Mouse (Mus musculus): ENCODE data around the gene Lmntd2. TPM values are rescaled to one million over a fixed set of nuclear protein-coding genes. Genes with fewer than 3 reads are reported as not detected.

Gene Lmntd2
- polyA plus RNA-seq, 1 experiment from 2014 or later = 1.7 TPM

- peaks cover 12% of the 10 kb centered on the region; the same call in 1 of the 2 replicates for H3K36me3 ChIP-seq
- H3K9ac ChIP-seq = no peak overlapping the region
- H3K4me1 ChIP-seq = peaks cover 44% of the 10 kb centered on the region
- H3K27ac ChIP-seq = peak overlapping the region; percentile 90
- ATAC-seq (ENCODE audit: insufficient number of reproducible peaks, low FRiP score, low TSS enrichment, low read depth) = no peak
- H3K4me3 ChIP-seq = no peak overlapping the region
- peak overlapping the region; percentile 82; the same call in 1 of the 2 replicates for H3K4me2 ChIP-seq
- no peaks in the 10 kb centered on the region for H3K9me3 ChIP-seq
- 77% methylated on average over 4 of the region's 4 CpGs for WGBS
- no peaks in the 10 kb centered on the region for H3K27me3 ChIP-seq
These were observed 8.9 kb upstream of the Lmntd2 start for GRCm38 (mm10) chr7:141222696-141223215.

GRCm38 (mm10) chr7:141222126-141222467, 8.2 kb upstream of the Lmntd2 start:
- no peaks in the 10 kb centered on the region for H3K27me3 ChIP-seq
- no peak for ATAC-seq (ENCODE audit: insufficient number of reproducible peaks, low FRiP score, low TSS enrichment, low read depth)
- peak overlapping the region; percentile 67 for H3K4me3 ChIP-seq
- WGBS = 4% methylated on average over 8 of the region's 8 CpGs
- H3K36me3 ChIP-seq = peaks cover 12% of the 10 kb centered on the region; the same call in 1 of the 2 replicates
- H3K4me1 ChIP-seq = peaks cover 48% of the 10 kb centered on the region
- 0 out of 2 replicates have a peak overlapping the region, but pooled peaks have one; percentile 20 for H3K9ac ChIP-seq
- H3K27ac ChIP-seq = peak overlapping the region; percentile 90
- H3K9me3 ChIP-seq = no peaks in the 10 kb centered on the region
- peak overlapping the region; percentile 82 for H3K4me2 ChIP-seq

GRCm38 (mm10) chr7:141221249-141222125, 7.6 kb upstream of the Lmntd2 start:
- 3% methylated on average over 44 of the region's 44 CpGs for WGBS
- Histone ChIP-seq H3K4me1 (peaks cover 55% of the 10 kb centered on the region), H3K4me2 (peak overlapping the region; percentile 82), H3K27me3 (no peaks in the 10 kb centered on the region), H3K4me3 (peak overlapping the region; percentile 67), H3K27ac (peak overlapping the region; percentile 90), H3K36me3 (peaks cover 12% of the 10 kb centered on the region; the same call in 1 of the 2 replicates), H3K9ac (peak overlapping the region; percentile 74), H3K9me3 (no peaks in the 10 kb centered on the region)
- ATAC-seq (ENCODE audit: insufficient number of reproducible peaks, low FRiP score, low TSS enrichment, low read depth) = peak; percentile 97

- 66% methylated on average over 1 of the region's 1 CpGs for WGBS
- Histone ChIP-seq H3K36me3 (peaks cover 12% of the 10 kb centered on the region; the same call in 1 of the 2 replicates), H3K9ac (no peak overlapping the region), H3K27ac (0 out of 2 replicates have a peak overlapping the region, but pooled peaks have one; percentile 88), H3K4me2 (peak overlapping the region; percentile 82), H3K9me3 (no peaks in the 10 kb centered on the region), H3K27me3 (no peaks in the 10 kb centered on the region), H3K4me3 (peak overlapping the region; percentile 67), H3K4me1 (peaks cover 64% of the 10 kb centered on the region)
- ATAC-seq (ENCODE audit: insufficient number of reproducible peaks, low FRiP score, low TSS enrichment, low read depth) = no peak
These were observed 6.5 kb upstream of the Lmntd2 start for GRCm38 (mm10) chr7:141220377-141220776.

GRCm38 (mm10) chr7:141219558-141220099, 5.7 kb upstream of the Lmntd2 start:
- Histone ChIP-seq H3K27ac (peak overlapping the region; percentile 54; the same call in 1 of the 2 replicates), H3K4me1 (peaks cover 71% of the 10 kb centered on the region)
- 92% methylated on average over 1 of the region's 1 CpGs for WGBS

GRCm38 (mm10) chr7:141218557-141219133, 4.8 kb upstream of the Lmntd2 start:
- peaks cover 71% of the 10 kb centered on the region for H3K4me1 ChIP-seq
- 71% methylated on average over 5 of the region's 5 CpGs for WGBS

More at GRCm38 (mm10) chr7:141219558-141220099, 5.7 kb upstream of the Lmntd2 start:
- Histone ChIP-seq H3K4me3 (no peak overlapping the region), H3K36me3 (peaks cover 12% of the 10 kb centered on the region; the same call in 1 of the 2 replicates), H3K9ac (no peak overlapping the region), H3K4me2 (peak overlapping the region; percentile 82; the same call in 1 of the 2 replicates), H3K9me3 (no peaks in the 10 kb centered on the region), H3K27me3 (no peaks in the 10 kb centered on the region)
- ATAC-seq (ENCODE audit: insufficient number of reproducible peaks, low FRiP score, low TSS enrichment, low read depth) = no peak

GRCm38 (mm10) chr7:141218141-141218540, 4.3 kb upstream of the Lmntd2 start:
- H3K27ac ChIP-seq = 0 out of 2 replicates have a peak overlapping the region, but pooled peaks have one; percentile 14
- no peak overlapping the region for H3K4me3 ChIP-seq
- H3K4me2 ChIP-seq = no peak overlapping the region
- 77% methylated on average over 3 of the region's 3 CpGs for WGBS
- peaks cover 71% of the 10 kb centered on the region for H3K4me1 ChIP-seq
- no peak for ATAC-seq (ENCODE audit: insufficient number of reproducible peaks, low FRiP score, low TSS enrichment, low read depth)
- no peak overlapping the region for H3K9ac ChIP-seq
- no peaks in the 10 kb centered on the region for H3K9me3 ChIP-seq
- H3K36me3 ChIP-seq = peaks cover 12% of the 10 kb centered on the region; the same call in 1 of the 2 replicates
- no peaks in the 10 kb centered on the region for H3K27me3 ChIP-seq

More at GRCm38 (mm10) chr7:141218557-141219133, 4.8 kb upstream of the Lmntd2 start:
- Histone ChIP-seq H3K36me3 (peaks cover 12% of the 10 kb centered on the region; the same call in 1 of the 2 replicates), H3K9me3 (no peaks in the 10 kb centered on the region), H3K27ac (0 out of 2 replicates have a peak overlapping the region, but pooled peaks have one; percentile 14), H3K27me3 (no peaks in the 10 kb centered on the region), H3K4me3 (no peak overlapping the region), H3K4me2 (no peak overlapping the region), H3K9ac (no peak overlapping the region)
- no peak for ATAC-seq (ENCODE audit: insufficient number of reproducible peaks, low FRiP score, low TSS enrichment, low read depth)

GRCm38 (mm10) chr7:141217343-141218013, 3.6 kb upstream of the Lmntd2 start:
- H3K4me2 ChIP-seq = peak overlapping the region; percentile 97; the same call in 1 of the 2 replicates
- WGBS = 86% methylated on average over 17 of the region's 17 CpGs
- no peak overlapping the region; the same call in 1 of the 2 replicates for H3K4me3 ChIP-seq
- ATAC-seq (ENCODE audit: insufficient number of reproducible peaks, low FRiP score, low TSS enrichment, low read depth) = no peak
- H3K4me1 ChIP-seq = peaks cover 64% of the 10 kb centered on the region
- peak overlapping the region; percentile 27; the same call in 1 of the 2 replicates for H3K27ac ChIP-seq
- peaks cover 12% of the 10 kb centered on the region; the same call in 1 of the 2 replicates for H3K36me3 ChIP-seq
- no peak overlapping the region for H3K9ac ChIP-seq
- H3K27me3 ChIP-seq = no peaks in the 10 kb centered on the region
- no peaks in the 10 kb centered on the region for H3K9me3 ChIP-seq

GRCm38 (mm10) chr7:141216894-141217293, 3.0 kb upstream of the Lmntd2 start:
- no peaks in the 10 kb centered on the region for H3K27me3 ChIP-seq
- peak overlapping the region; percentile 72; the same call in 1 of the 2 replicates for H3K4me3 ChIP-seq
- H3K9ac ChIP-seq = no peak overlapping the region
- peaks cover 12% of the 10 kb centered on the region; the same call in 1 of the 2 replicates for H3K36me3 ChIP-seq
- 84% methylated on average over 11 of the region's 11 CpGs for WGBS
- peak overlapping the region; percentile 97 for H3K4me2 ChIP-seq
- H3K9me3 ChIP-seq = no peaks in the 10 kb centered on the region
- ATAC-seq (ENCODE audit: insufficient number of reproducible peaks, low FRiP score, low TSS enrichment, low read depth) = no peak
- peaks cover 58% of the 10 kb centered on the region for H3K4me1 ChIP-seq
- no peak overlapping the region; the same call in 1 of the 2 replicates for H3K27ac ChIP-seq

- H3K9me3 ChIP-seq = no peaks in the 10 kb centered on the region
- H3K4me1 ChIP-seq = peaks cover 54% of the 10 kb centered on the region
- H3K4me3 ChIP-seq = peak overlapping the region; percentile 72
- H3K36me3 ChIP-seq = peaks cover 12% of the 10 kb centered on the region; the same call in 1 of the 2 replicates
- H3K27me3 ChIP-seq = no peaks in the 10 kb centered on the region
- ATAC-seq (ENCODE audit: insufficient number of reproducible peaks, low FRiP score, low TSS enrichment, low read depth) = peak; percentile 53
- H3K4me2 ChIP-seq = peak overlapping the region; percentile 97
- peak overlapping the region; percentile 40 for H3K9ac ChIP-seq
- WGBS = under 1% methylated on average over 42 of the region's 42 CpGs
- H3K27ac ChIP-seq = peak overlapping the region; percentile 83
These were observed 2.2 kb upstream of the Lmntd2 start for GRCm38 (mm10) chr7:141215880-141216733.

Data from limb, embryonic 15.5 days (tissue).